In the genomic region with DNA sequence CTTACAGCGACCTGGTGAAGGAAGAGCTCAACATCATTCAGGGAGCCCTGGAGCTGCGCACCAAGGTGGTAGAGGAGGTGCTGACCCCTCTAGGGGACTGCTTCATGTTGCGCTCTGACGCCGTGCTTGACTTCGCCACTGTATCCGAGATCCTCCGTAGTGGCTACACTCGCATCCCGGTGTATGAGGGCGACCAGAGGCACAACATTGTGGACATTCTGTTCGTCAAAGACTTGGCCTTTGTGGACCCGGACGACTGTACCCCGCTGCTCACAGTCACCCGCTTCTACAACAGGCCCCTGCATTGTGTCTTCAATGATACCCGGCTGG, we compare ENCODE assay signal across 9 mouse cellular contexts. TPM values are rescaled to one million over a fixed set of nuclear protein-coding genes. Genes with fewer than 3 reads are reported as not detected.
DNase-seq lines count a peak whose midpoint lies in the region; ATAC-seq and TF ChIP-seq lines count a peak whose summit lies in the region.
"Had no signal": no experiment of that assay in that cellular context is flagged by ENCODE, and none has a peak within 500 bp of the region (broad histone marks: within the 10 kb centered on the region; RNA-seq: fewer than 3 reads in every experiment).

No protein-coding gene starts in this region.

- H3K4me3 ChIP-seq in layer of hippocampus, adult 2 months: peak overlapping the region; percentile 82
- peak overlapping the region; percentile 66 for H3K4me3 ChIP-seq in embryonic facial prominence, embryonic 15.5 days (replicated peaks)
- H3K4me3 ChIP-seq in intestine, embryonic 15.5 days (replicated peaks): peak overlapping the region; percentile 65
- H3K4me3 ChIP-seq in neural tube, embryonic 12.5 days: peak overlapping the region; percentile 76

- H3K27me3 ChIP-seq in embryonic facial prominence, embryonic 15.5 days: peaks cover 27% of the 10 kb centered on the region
- peaks cover 47% of the 10 kb centered on the region for H3K27me3 ChIP-seq in intestine, embryonic 15.5 days (replicated peaks)
- H3K27me3 ChIP-seq in neural tube, embryonic 12.5 days (replicated peaks): peaks cover 43% of the 10 kb centered on the region

- no peak for DNase-seq in layer of hippocampus, adult 2 months (ENCODE audit: low spot score in 2 of 2)
- no peak for DNase-seq in layer of hippocampus, adult 8-10 months (ENCODE audit: low spot score in 2 of 2)
- DNase-seq in gastrocnemius, postnatal 25 days: no peak
- DNase-seq in left cerebral cortex, postnatal 4 days: no peak

- H3K4me2 ChIP-seq in embryonic facial prominence, embryonic 15.5 days (replicated peaks): peak overlapping the region; percentile 100
- peak overlapping the region; percentile 100 for H3K4me2 ChIP-seq in intestine, embryonic 15.5 days (replicated peaks)
- peak overlapping the region; percentile 100 for H3K4me2 ChIP-seq in neural tube, embryonic 12.5 days (replicated peaks)

- 10% methylated on average over 17 of the region's 17 CpGs for WGBS in embryonic facial prominence, embryonic 15.5 days
- WGBS in intestine, embryonic 15.5 days: 14% methylated on average over 17 of the region's 17 CpGs
- WGBS in neural tube, embryonic 12.5 days: 9% methylated on average over 17 of the region's 17 CpGs

- peaks cover 20% of the 10 kb centered on the region for H3K4me1 ChIP-seq in embryonic facial prominence, embryonic 15.5 days
- peaks cover 18% of the 10 kb centered on the region for H3K4me1 ChIP-seq in intestine, embryonic 15.5 days (replicated peaks)
- peaks cover 20% of the 10 kb centered on the region for H3K4me1 ChIP-seq in neural tube, embryonic 12.5 days

- intact Hi-C loops in left cerebral cortex, postnatal 4 days (cut with DNase I): no loop called here

- 0 out of 2 replicates have a peak, but pooled peaks have one; percentile 13 for ATAC-seq in embryonic facial prominence, embryonic 15.5 days (ENCODE audit: insufficient number of reproducible peaks, low FRiP score, low TSS enrichment, low read depth)
- ATAC-seq in intestine, embryonic 15.5 days: peak; percentile 29
- ATAC-seq in neural tube, embryonic 12.5 days (ENCODE audit: low FRiP score, low read depth): 0 out of 2 replicates have a peak, but pooled peaks have one; percentile 15
- no peak for ATAC-seq in megakaryocyte progenitor cell, adult 5-6 weeks (replicated peaks; ENCODE audit: poor library complexity)

- H3K9me3 ChIP-seq in embryonic facial prominence, embryonic 15.5 days (replicated peaks): 0 out of 2 replicates have a peak, but pooled peaks cover 3% of the 10 kb centered on the region
- H3K9me3 ChIP-seq in intestine, embryonic 15.5 days: no peaks in the 10 kb centered on the region
- H3K9me3 ChIP-seq in neural tube, embryonic 12.5 days: 0 out of 2 replicates have a peak, but pooled peaks cover 5% of the 10 kb centered on the region

- H3K36me3 ChIP-seq in embryonic facial prominence, embryonic 15.5 days: no peaks in the 10 kb centered on the region
- H3K36me3 ChIP-seq in intestine, embryonic 15.5 days: no peaks in the 10 kb centered on the region
- H3K36me3 ChIP-seq in neural tube, embryonic 12.5 days: no peaks in the 10 kb centered on the region

- TF ChIP-seq CTCF in layer of hippocampus, adult 2 months (conservative IDR thresholded peaks at IDR 0.05): no peak

- peak overlapping the region; percentile 98 for H3K27ac ChIP-seq in layer of hippocampus, adult 2 months
- no peak overlapping the region for H3K27ac ChIP-seq in embryonic facial prominence, embryonic 15.5 days (replicated peaks)
- no peak overlapping the region for H3K27ac ChIP-seq in intestine, embryonic 15.5 days
- 0 out of 2 replicates have a peak overlapping the region, but pooled peaks have one; percentile 37 for H3K27ac ChIP-seq in neural tube, embryonic 12.5 days

- peak overlapping the region; percentile 40; the same call in 1 of the 2 replicates for H3K9ac ChIP-seq in embryonic facial prominence, embryonic 15.5 days
- H3K9ac ChIP-seq in intestine, embryonic 15.5 days: no peak overlapping the region
- peak overlapping the region; percentile 78 for H3K9ac ChIP-seq in neural tube, embryonic 12.5 days

RNA-seq across cellular contexts. Expression of gene Cnnm1, which starts 1.4 kb away (rescaled TPM):
- total RNA-seq in layer of hippocampus, adult 2 months (2021): 100 to 1,000 TPM; 113 to 115 TPM
- 100 to 1,000 TPM in 3 of 4 experiments, 10 to 100 TPM in 1; 94.0 to 124 (median 105) TPM for total RNA-seq in layer of hippocampus, adult 8-10 months (2022)
- 3.1 and 3.5 TPM in 2 replicates for polyA plus RNA-seq in embryonic facial prominence, embryonic 15.5 days (2015; fragmentation: Nextera tagmentation; extraction: Ambion mirVana)
- polyA plus RNA-seq in intestine, embryonic 15.5 days (2015; fragmentation: Nextera tagmentation; extraction: Ambion mirVana): 0.64 and 0.93 TPM in 2 replicates
- 0.91 and 0.95 TPM in 2 replicates for polyA plus RNA-seq in neural tube, embryonic 12.5 days (2016; fragmentation: Nextera tagmentation; extraction: Ambion mirVana)
- under 1 TPM in 1 of 2 experiments, not detected in 1; 0.05 TPM for total RNA-seq in gastrocnemius, postnatal 25 days (2021)
- total RNA-seq in megakaryocyte progenitor cell, adult 5-6 weeks (2015): 0.02 and 0.12 TPM in 2 replicates
- total RNA-seq in megakaryocyte progenitor cell, adult 5-6 weeks (2017): 0.14 and 0.17 TPM in 2 replicates
- total RNA-seq in left cerebral cortex, postnatal 4 days (2021): 10 to 100 TPM; 24.6 to 25.8 TPM

RNA-seq across cellular contexts. Expression of gene Hpse2, which starts 53.5 kb away (rescaled TPM):
- under 1 TPM; 0.15 to 0.33 TPM for total RNA-seq in layer of hippocampus, adult 2 months (2021)
- total RNA-seq in layer of hippocampus, adult 8-10 months (2022): under 1 TPM; 0.18 to 0.41 (median 0.24) TPM
- polyA plus RNA-seq in embryonic facial prominence, embryonic 15.5 days (2015; fragmentation: Nextera tagmentation; extraction: Ambion mirVana): 16.1 and 19.1 TPM in 2 replicates
- 14.0 and 17.5 TPM in 2 replicates for polyA plus RNA-seq in intestine, embryonic 15.5 days (2015; fragmentation: Nextera tagmentation; extraction: Ambion mirVana)
- 1.4 and 2.2 TPM in 2 replicates for polyA plus RNA-seq in neural tube, embryonic 12.5 days (2016; fragmentation: Nextera tagmentation; extraction: Ambion mirVana)
- total RNA-seq in gastrocnemius, postnatal 25 days (2021): under 1 TPM in 1 of 2 experiments, not detected in 1; 0.80 TPM
- total RNA-seq in megakaryocyte progenitor cell, adult 5-6 weeks (2015): not detected in 2 replicates
- total RNA-seq in megakaryocyte progenitor cell, adult 5-6 weeks (2017): not detected in 2 replicates
- 1 to 10 TPM; 1.0 to 1.1 TPM for total RNA-seq in left cerebral cortex, postnatal 4 days (2021)
- total RNA-seq: left cerebral cortex, adult 18-20 months had no signal

Comparison
In these comparisons a context has a peak if more than half of its experiments do, and no peak if none do; other contexts are left out.
1. H3K27ac ChIP-seq: peak in layer of hippocampus, adult 2 months (single experiment) and neural tube, embryonic 12.5 days (single experiment); none in embryonic facial prominence, embryonic 15.5 days (single experiment) and intestine, embryonic 15.5 days (single experiment).
2. RNA of gene Cnnm1, which starts 1.4 kb away (total RNA-seq): 113 to 115 TPM in layer of hippocampus, adult 2 months, 94.0 to 124 TPM in layer of hippocampus, adult 8-10 months and 24.6 to 25.8 TPM in left cerebral cortex, postnatal 4 days; 0.02 to 0.17 TPM in megakaryocyte progenitor cell, adult 5-6 weeks and 0.05 TPM in gastrocnemius, postnatal 25 days; every median in the first group is over 10 times any median in the second.
3. Peak in every context shown above with its lines, with median percentiles within 50 percentile points of each other: H3K4me3 ChIP-seq and H3K4me2 ChIP-seq.